Mouse (Mus musculus): ENCODE measurements around the gene Epb41l4b. TPM values are rescaled to one million over a fixed set of nuclear protein-coding genes. Genes with fewer than 3 reads are reported as not detected.

Epb41l4b gene
- polyA plus RNA-seq (2015; fragmentation: Nextera tagmentation; extraction: Ambion mirVana), result 5.2 and 5.4 TPM in 2 replicates

GRCm38 (mm10) chr4:57143026-57143937, at the start of gene Epb41l4b:
Epb41l4b (minus strand) TSS chr4:57143437.
- peak within 1 kb of the TSS; percentile 70 for H3K9ac ChIP-seq
- peak; percentile 88 for ATAC-seq (ENCODE audit: insufficient number of reproducible peaks, low FRiP score, low TSS enrichment, low read depth)
- peaks cover 22% of the 10 kb centered on the region for H3K27me3 ChIP-seq
- peak within 1 kb of the TSS; percentile 89 for H3K4me2 ChIP-seq (replicated peaks)
- peak within 1 kb of the TSS; percentile 67 for H3K4me3 ChIP-seq (replicated peaks)
- H3K4me1 ChIP-seq, result peaks cover 37% of the 10 kb centered on the region
- under 1% methylated on average over 103 of the region's 142 CpGs for WGBS
- no peaks in the 10 kb centered on the region for H3K36me3 ChIP-seq
- H3K27ac ChIP-seq (replicated peaks), result peak within 1 kb of the TSS; percentile 74; the same call in 1 of the 2 replicates
- no peaks in the 10 kb centered on the region for H3K9me3 ChIP-seq (replicated peaks)

- Histone ChIP-seq H3K27ac (replicated peaks) (no peak overlapping the region), H3K9ac (no peak overlapping the region), H3K4me1 (no peaks in the 10 kb centered on the region), H3K9me3 (replicated peaks) (no peaks in the 10 kb centered on the region), H3K4me2 (replicated peaks) (no peak overlapping the region), H3K36me3 (no peaks in the 10 kb centered on the region; the same call in 1 of the 2 replicates), H3K27me3 (no peaks in the 10 kb centered on the region), H3K4me3 (replicated peaks) (no peak overlapping the region)
- 74% methylated on average over 9 of the region's 9 CpGs for WGBS
- no peak for ATAC-seq (ENCODE audit: insufficient number of reproducible peaks, low FRiP score, low TSS enrichment, low read depth)
Measured at GRCm38 (mm10) chr4:57191543-57192283, 48.5 kb upstream of the Epb41l4b start.

- Histone ChIP-seq H3K9me3 (replicated peaks) (no peaks in the 10 kb centered on the region), H3K36me3 (no peaks in the 10 kb centered on the region), H3K9ac (no peak overlapping the region), H3K4me2 (replicated peaks) (no peak overlapping the region), H3K27me3 (no peaks in the 10 kb centered on the region), H3K4me3 (replicated peaks) (no peak overlapping the region), H3K4me1 (no peaks in the 10 kb centered on the region), H3K27ac (replicated peaks) (no peak overlapping the region)
- 70% methylated on average over 2 of the region's 2 CpGs for WGBS
- no peak for ATAC-seq (ENCODE audit: insufficient number of reproducible peaks, low FRiP score, low TSS enrichment, low read depth)
Measured at GRCm38 (mm10) chr4:57189881-57190280, 46.6 kb upstream of the Epb41l4b start.

GRCm38 (mm10) chr4:57186035-57186434, 42.8 kb upstream of the Epb41l4b start:
- WGBS, result 25% methylated on average over 6 of the region's 6 CpGs
- H3K9me3 ChIP-seq (replicated peaks), result no peaks in the 10 kb centered on the region

GRCm38 (mm10) chr4:57185462-57185861, 42.2 kb upstream of the Epb41l4b start:
- H3K4me1 ChIP-seq, result no peaks in the 10 kb centered on the region
- no peaks in the 10 kb centered on the region for H3K36me3 ChIP-seq
- no peak overlapping the region for H3K4me3 ChIP-seq (replicated peaks)
- H3K9ac ChIP-seq, result no peak overlapping the region
- no peak overlapping the region for H3K4me2 ChIP-seq (replicated peaks)
- WGBS, result 81% methylated on average over 8 of the region's 8 CpGs
- H3K9me3 ChIP-seq (replicated peaks), result no peaks in the 10 kb centered on the region
- ATAC-seq (ENCODE audit: insufficient number of reproducible peaks, low FRiP score, low TSS enrichment, low read depth), result no peak
- no peaks in the 10 kb centered on the region for H3K27me3 ChIP-seq
- H3K27ac ChIP-seq (replicated peaks), result no peak overlapping the region

More at GRCm38 (mm10) chr4:57186035-57186434, 42.8 kb upstream of the Epb41l4b start:
- no peak overlapping the region for H3K27ac ChIP-seq (replicated peaks)
- no peaks in the 10 kb centered on the region for H3K36me3 ChIP-seq
- no peak overlapping the region for H3K4me2 ChIP-seq (replicated peaks)
- no peak for ATAC-seq (ENCODE audit: insufficient number of reproducible peaks, low FRiP score, low TSS enrichment, low read depth)
- no peaks in the 10 kb centered on the region for H3K4me1 ChIP-seq
- H3K27me3 ChIP-seq, result no peaks in the 10 kb centered on the region
- H3K9ac ChIP-seq, result no peak overlapping the region
- no peak overlapping the region for H3K4me3 ChIP-seq (replicated peaks)

- no peak overlapping the region for H3K9ac ChIP-seq
- H3K4me3 ChIP-seq (replicated peaks), result no peak overlapping the region
- H3K9me3 ChIP-seq (replicated peaks), result no peaks in the 10 kb centered on the region
- H3K27me3 ChIP-seq, result no peaks in the 10 kb centered on the region
- 66% methylated on average over 4 of the region's 4 CpGs for WGBS
- H3K27ac ChIP-seq (replicated peaks), result no peak overlapping the region
- no peaks in the 10 kb centered on the region for H3K36me3 ChIP-seq
- H3K4me1 ChIP-seq, result no peaks in the 10 kb centered on the region
- ATAC-seq (ENCODE audit: insufficient number of reproducible peaks, low FRiP score, low TSS enrichment, low read depth), result no peak
- H3K4me2 ChIP-seq (replicated peaks), result no peak overlapping the region
Measured at GRCm38 (mm10) chr4:57183493-57183892, 40.3 kb upstream of the Epb41l4b start.

- Histone ChIP-seq H3K27ac (replicated peaks) (no peak overlapping the region), H3K36me3 (no peaks in the 10 kb centered on the region), H3K9me3 (replicated peaks) (no peaks in the 10 kb centered on the region), H3K9ac (no peak overlapping the region), H3K4me2 (replicated peaks) (no peak overlapping the region), H3K4me1 (no peaks in the 10 kb centered on the region), H3K4me3 (replicated peaks) (no peak overlapping the region), H3K27me3 (no peaks in the 10 kb centered on the region)
- no peak for ATAC-seq (ENCODE audit: insufficient number of reproducible peaks, low FRiP score, low TSS enrichment, low read depth)
- WGBS, result 63% methylated on average over 1 of the region's 1 CpGs
Measured at GRCm38 (mm10) chr4:57181538-57181937, 38.3 kb upstream of the Epb41l4b start.

GRCm38 (mm10) chr4:57178881-57179280, 35.6 kb upstream of the Epb41l4b start:
- no peak overlapping the region for H3K9ac ChIP-seq
- H3K4me1 ChIP-seq, result peaks cover 7% of the 10 kb centered on the region; the same call in 1 of the 2 replicates
- no peaks in the 10 kb centered on the region for H3K36me3 ChIP-seq
- no peak overlapping the region for H3K4me3 ChIP-seq (replicated peaks)
- WGBS, result 76% methylated on average over 4 of the region's 4 CpGs
- no peak for ATAC-seq (ENCODE audit: insufficient number of reproducible peaks, low FRiP score, low TSS enrichment, low read depth)
- H3K4me2 ChIP-seq (replicated peaks), result no peak overlapping the region
- no peaks in the 10 kb centered on the region for H3K27me3 ChIP-seq
- no peak overlapping the region for H3K27ac ChIP-seq (replicated peaks)
- H3K9me3 ChIP-seq (replicated peaks), result no peaks in the 10 kb centered on the region

GRCm38 (mm10) chr4:57175329-57175728, 32.1 kb upstream of the Epb41l4b start:
- ATAC-seq (ENCODE audit: insufficient number of reproducible peaks, low FRiP score, low TSS enrichment, low read depth), result no peak; the same call in 1 of the 2 replicates
- Histone ChIP-seq H3K27me3 (no peaks in the 10 kb centered on the region), H3K4me3 (replicated peaks) (no peak overlapping the region), H3K9me3 (replicated peaks) (no peaks in the 10 kb centered on the region), H3K36me3 (no peaks in the 10 kb centered on the region), H3K4me2 (replicated peaks) (no peak overlapping the region), H3K4me1 (peaks cover 7% of the 10 kb centered on the region; the same call in 1 of the 2 replicates), H3K9ac (no peak overlapping the region), H3K27ac (replicated peaks) (no peak overlapping the region)
- WGBS, result 39% methylated on average over 10 of the region's 10 CpGs

GRCm38 (mm10) chr4:57172861-57173260, 29.6 kb upstream of the Epb41l4b start:
- Histone ChIP-seq H3K4me3 (replicated peaks) (no peak overlapping the region), H3K27ac (replicated peaks) (no peak overlapping the region), H3K9me3 (replicated peaks) (no peaks in the 10 kb centered on the region), H3K36me3 (no peaks in the 10 kb centered on the region), H3K4me2 (replicated peaks) (no peak overlapping the region), H3K27me3 (no peaks in the 10 kb centered on the region), H3K4me1 (peaks cover 7% of the 10 kb centered on the region; the same call in 1 of the 2 replicates), H3K9ac (no peak overlapping the region)
- 56% methylated on average over 8 of the region's 8 CpGs for WGBS
- ATAC-seq (ENCODE audit: insufficient number of reproducible peaks, low FRiP score, low TSS enrichment, low read depth), result no peak

GRCm38 (mm10) chr4:57171817-57172216, 28.6 kb upstream of the Epb41l4b start:
- no peak overlapping the region for H3K4me2 ChIP-seq (replicated peaks)
- WGBS, result 66% methylated on average over 5 of the region's 5 CpGs
- H3K9me3 ChIP-seq (replicated peaks), result no peaks in the 10 kb centered on the region
- no peaks in the 10 kb centered on the region for H3K27me3 ChIP-seq
- H3K36me3 ChIP-seq, result no peaks in the 10 kb centered on the region
- H3K9ac ChIP-seq, result no peak overlapping the region
- H3K4me1 ChIP-seq, result peaks cover 11% of the 10 kb centered on the region; the same call in 1 of the 2 replicates
- no peak overlapping the region for H3K4me3 ChIP-seq (replicated peaks)
- no peak for ATAC-seq (ENCODE audit: insufficient number of reproducible peaks, low FRiP score, low TSS enrichment, low read depth)
- no peak overlapping the region for H3K27ac ChIP-seq (replicated peaks)
